Mouse (Mus musculus) embryo, embryonic 10.5 days (tissue): Measurements from ENCODE around the gene Fam216a.
A peak's percentile ranks its signal among the peaks of the same experiment; 100 is the strongest.

ENCODE experiments used
- DNase-seq: peaks from one replicate; pipeline ENCODE4 v3.0.0-alpha.2; 2015; ENCODE audit warnings: low spot score

Fam216a gene

DNA sequence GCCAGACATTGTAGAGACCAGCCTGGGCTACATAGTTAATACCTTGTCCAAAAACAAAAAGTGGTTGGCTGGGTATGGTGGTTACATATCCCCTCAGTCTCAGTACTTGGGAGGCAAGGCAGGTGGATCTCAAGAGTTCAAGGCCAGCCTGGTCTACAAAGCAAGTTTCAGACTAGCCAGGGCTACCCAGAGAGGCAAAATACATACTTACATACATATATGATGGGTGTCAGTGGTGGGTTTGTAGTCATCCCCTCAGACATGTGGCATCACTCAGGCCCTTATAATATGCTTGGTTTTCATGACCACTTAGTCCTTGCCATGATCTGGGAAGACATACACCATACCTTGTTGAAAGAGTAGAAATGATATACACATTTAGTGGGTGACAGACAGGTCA is 18.5 kb upstream of the Fam216a start:
- DNase-seq = no peak

DNA sequence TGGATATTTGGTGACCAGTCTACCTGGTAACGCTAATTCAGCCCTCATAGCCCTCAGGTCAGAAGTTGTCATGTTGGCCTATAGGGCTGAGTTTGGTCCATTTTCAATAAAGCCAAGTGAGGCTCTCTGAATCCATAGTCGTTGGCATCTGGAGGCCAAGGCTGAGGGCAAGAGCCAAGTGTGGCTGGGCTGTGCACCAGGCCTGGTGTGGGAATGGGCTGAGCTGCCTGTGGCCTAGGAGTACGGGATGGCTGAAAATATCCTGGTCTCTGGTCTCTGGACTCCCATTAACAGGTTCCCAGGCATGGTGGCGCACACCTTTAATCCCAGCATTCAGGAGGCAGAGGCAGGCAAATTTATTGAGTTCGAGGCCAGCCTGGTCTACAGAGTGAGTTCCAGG is 17.8 kb upstream of the Fam216a start:
- no peak for DNase-seq

DNA sequence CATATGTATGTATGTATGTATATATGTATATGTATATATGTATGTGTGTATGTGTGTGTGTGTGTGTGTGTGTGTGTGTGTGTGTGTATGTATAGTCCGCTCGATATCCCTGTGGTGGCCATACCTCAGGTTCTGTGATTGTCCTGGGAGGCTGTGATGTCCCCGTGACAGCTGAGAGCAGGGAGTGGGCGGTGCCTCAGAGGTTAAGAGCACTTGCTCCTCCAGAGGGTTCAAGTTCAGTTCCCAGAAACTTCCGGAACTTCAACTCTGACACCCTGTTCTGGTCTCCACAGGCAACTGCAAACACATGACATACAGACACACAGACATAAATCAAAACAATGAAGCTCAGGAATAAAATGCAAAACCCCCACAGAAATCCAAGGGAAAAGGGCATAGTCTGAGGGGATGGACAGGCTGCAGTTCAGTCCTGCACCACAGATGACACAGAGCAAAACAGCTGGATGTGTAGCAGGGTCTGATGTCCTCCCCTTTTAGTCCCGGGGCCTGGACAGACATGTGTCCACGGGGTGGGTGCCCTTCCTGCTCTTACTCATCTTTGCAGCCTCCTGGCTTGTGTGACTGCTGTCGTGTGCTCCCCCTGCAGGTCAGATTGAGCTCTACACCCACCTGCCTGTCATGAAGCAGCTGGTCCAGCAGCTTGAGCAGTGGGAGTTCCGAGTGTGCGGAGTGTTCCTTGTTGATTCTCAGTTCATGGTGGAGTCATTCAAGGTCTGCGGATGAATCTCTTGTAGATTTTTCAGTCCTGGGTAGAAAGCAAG is 7.4 kb upstream of the Fam216a start:
- DNase-seq = peak; percentile 85

DNA sequence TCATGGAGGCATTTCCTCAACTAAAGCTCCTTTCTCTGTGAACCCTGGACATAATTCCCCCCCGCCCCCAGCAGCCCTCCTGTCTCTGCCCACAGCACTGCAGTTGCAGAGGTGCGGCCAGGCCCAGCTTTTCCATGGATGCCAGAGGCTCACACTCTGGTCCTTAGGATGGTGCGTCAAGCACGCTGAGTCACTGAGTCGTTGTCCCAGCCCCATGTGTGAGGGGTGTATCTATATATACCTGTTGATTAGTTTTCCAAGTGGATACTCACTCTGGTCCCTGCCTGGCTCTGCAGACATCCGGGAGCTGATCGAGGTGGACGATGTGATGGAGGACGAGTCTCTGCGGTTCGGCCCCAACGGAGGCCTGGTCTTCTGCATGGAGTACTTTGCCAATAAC is 6.0 kb upstream of the Fam216a start:
- DNase-seq = no peak

DNA sequence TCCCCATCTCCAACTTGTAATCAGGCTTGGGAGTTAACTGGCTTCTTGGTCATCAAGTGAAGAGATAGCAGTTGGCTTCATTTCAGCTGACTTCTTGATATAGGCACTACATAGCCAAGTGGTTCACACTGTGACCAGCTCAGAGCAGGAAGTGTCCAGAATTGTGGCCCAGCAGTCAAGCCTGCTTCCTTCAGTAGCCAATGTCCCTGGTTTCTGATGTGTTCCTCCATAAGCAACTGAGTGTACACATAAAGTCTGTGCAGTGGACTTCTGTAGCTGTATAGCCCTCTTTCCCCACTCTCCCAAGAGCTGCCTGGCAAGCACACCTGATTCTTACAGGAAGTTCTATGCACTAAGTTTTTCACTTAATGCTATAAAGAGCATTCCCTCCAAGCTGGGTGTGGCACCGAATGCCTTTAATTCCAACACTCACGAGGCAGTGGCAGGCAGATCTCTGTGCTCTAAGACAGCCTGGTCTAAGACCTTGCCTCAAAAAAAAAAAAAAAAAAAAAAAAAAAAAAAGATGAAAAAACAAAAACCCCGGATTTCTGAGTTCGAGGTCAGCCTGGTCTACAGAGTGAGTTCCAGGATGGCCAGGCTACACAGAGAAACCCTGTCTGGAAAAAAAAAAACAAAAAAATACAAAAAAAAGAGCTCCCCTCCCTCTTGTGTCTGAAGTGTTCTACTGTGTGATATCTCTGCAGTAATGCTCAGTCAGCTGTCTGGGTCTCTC is 5.1 kb upstream of the Fam216a start:
- no peak for DNase-seq

DNA sequence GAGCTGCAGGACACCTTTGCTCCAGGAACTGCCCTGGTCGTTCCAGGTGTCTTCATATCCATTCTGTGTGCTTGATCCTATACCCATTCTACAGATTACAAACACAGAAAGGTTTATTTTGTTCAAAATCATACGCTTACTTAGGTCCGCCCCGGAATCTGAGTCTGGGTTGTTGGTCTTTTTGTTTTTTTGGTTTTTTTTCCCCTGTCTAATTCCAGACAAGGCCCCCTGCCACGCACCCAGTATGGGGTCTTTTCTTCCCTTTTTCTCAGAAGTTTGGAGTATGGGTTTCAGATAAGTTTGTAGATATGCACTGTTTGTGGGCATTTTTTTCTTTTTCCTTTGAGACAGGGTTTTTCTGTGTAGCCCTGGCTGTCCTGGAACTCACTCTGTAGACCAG is 714 bp upstream of the Fam216a start:
- DNase-seq = no peak

DNA sequence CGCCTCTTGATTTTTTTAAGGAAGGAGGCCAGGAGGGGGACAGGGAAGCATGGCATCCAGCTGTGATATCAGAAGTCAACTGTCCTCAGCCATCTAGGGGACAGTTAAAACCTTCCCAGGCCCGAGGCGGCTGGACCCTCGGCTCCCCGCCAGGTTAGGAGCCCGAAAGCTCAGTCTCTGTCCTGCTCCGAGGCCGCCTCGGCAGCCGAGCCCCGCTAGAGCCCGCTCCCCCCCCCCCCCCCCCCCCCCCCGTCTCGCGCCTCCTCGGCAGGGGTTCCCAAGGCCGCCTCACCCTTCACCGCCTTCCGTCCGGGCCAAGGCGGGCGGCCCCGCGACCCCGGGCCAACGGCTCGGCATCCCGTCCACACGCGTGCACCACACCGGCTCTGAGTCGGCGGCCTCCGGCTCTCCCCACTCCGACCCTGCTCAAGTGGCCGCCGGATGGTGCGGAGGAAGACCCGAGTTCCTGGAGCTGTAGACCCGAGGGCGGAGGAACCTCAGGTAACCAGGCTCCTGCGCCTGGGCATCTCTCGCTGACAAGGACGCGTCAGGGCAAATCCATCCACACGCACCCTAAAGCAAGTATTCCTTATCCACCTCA is 473 bp downstream of the Fam216a start, which contains the start of gene Gpn3:
Gpn3 (plus strand) TSS at position 286 of the 601 bp plus-strand sequence.
- DNase-seq = peak; percentile 52

DNA sequence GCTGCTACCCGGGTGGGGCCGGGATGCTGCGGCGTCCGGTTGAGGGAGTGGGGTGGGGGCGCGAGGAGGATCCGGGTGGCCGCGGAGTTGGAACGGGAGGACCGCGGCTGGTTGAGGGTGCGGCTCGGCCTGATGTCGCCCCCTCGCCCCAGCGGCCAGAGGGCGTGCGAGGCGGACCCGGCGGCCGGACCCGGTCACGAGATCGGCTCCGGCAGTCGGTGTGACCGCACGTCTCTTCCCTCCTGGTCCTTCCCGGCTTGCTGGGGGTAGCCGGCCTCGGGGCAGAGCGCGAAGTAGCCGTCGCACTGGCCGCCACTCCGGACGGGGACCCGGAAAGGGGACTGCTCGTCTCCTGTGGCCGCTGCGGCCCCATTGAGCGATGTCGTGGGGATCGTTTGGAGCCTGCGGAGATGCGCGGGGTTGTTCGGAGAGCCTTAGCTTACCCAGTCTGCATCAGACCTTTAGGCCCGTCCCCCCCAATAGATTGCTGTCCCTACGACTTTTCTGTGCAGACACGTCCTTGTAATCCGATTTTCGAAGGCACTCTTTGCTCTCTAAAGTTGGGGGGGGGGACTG is 17.6 kb downstream of the Fam216a start:
- no peak for DNase-seq

DNA sequence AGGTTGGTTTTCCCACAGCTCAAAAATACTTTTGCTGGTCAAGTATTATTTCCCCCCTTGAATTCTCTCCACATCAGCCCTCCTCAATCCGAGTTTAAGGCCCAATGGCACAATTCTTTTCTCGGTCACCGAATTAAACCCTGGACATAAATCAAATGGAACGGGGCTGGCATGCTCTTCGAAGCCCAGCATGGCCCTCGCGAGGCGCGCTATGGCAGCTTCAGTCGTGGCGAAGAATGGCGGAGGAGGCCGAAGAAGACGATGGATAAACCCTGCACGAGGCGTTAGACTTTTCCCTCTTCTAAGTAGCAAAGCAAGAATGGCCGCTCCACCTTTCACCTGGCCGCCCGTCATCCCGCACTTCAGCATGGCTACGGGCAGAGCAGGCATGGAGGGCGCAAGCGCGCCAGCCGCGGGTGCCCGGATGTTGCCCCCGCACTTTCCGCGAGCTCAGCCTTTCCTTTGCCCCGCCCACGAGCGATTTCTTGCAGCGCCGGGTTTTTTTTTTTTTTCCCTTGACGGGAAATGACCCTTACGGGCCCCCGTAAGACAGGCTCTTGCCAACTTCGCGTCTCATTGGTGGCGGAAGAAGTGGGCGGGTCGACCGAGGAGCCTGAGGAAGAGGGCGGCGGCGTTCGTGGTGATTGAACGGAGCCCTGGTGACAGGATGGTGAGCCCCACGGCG is 18.2 kb downstream of the Fam216a start, which contains the start of the genes Rad9b and Vps29:
Rad9b (minus strand) TSS at position 427 of the 685 bp plus-strand sequence.
Vps29 (plus strand) TSS at position 563 of the 685 bp plus-strand sequence.
- peak; percentile 100 for DNase-seq

DNA sequence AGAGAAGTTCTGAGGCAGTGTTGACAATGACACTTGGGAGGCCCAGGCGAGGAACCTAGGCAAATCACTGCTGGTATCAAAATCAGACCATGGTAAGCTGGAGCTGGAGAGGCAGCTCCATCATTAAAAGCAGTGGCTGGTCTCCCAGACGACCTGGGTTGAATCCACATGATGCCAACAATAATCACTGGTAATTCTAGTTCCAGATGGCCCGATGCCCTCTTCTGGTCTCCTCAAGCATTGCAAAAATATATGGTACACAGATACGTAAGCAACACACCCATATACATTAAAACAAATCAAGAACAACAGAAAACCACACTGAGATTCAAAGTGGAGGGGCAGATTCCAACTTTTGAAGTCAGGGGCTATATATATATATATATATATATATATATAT is 26.4 kb downstream of the Fam216a start:
- no peak for DNase-seq

DNA sequence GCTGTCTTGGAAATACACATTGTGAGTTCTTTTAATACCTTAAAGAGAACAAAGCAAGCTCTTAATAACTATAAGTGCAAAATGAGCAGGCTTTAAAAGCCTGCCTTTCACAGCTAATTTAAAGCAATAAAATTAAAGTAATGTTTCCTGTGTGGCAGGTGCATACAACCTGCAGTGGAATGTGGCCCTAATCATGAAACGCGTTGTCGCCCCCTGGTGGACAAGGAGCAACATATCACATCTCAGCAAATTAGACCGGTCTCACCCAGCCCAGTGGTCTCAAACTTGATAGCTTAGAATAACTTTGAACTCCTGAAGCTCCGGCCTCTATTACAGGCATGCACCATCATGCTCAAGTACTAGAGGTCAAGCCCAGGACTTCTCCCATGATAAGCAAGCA is 27.9 kb downstream of the Fam216a start:
- peak; percentile 88 for DNase-seq

DNA sequence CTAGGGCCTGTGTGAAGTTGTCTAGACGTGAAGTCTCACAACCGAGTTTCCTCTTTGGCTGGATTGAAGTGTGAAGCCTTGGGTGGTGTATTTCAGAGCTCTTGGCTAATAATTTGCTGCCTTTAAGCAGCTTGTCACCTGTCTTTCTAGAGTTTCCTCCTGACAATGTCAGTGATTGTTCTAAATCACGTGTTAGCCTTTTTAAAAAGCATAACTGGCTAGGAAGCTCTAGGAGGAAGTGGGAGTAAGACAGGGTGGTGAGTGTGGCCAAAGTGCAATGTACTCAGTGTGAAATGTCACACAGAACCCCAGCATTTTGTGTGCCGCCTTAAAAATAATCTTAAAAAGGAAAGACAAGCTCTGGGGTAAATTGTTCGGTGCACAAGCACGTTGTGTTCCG is 28.4 kb downstream of the Fam216a start:
- DNase-seq = no peak

DNA sequence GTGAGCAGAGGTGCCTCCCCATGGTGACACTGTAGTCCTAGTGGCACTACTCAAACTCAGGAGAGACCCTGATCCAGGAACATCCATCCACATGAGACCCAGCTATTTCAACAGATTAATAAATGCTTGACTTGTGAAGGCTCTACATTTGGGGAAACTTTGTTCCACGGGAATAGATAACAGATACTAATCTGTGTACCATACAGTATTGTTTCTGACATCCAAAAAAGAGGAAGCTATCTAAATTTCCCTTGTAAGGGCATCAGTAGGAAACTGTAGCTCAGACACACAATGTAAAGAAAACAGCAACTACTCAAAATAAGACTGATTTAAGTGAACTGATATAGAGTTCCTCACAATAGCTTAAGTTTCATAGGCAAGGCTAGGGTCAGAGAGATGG is 29.3 kb downstream of the Fam216a start:
- no peak for DNase-seq

DNA sequence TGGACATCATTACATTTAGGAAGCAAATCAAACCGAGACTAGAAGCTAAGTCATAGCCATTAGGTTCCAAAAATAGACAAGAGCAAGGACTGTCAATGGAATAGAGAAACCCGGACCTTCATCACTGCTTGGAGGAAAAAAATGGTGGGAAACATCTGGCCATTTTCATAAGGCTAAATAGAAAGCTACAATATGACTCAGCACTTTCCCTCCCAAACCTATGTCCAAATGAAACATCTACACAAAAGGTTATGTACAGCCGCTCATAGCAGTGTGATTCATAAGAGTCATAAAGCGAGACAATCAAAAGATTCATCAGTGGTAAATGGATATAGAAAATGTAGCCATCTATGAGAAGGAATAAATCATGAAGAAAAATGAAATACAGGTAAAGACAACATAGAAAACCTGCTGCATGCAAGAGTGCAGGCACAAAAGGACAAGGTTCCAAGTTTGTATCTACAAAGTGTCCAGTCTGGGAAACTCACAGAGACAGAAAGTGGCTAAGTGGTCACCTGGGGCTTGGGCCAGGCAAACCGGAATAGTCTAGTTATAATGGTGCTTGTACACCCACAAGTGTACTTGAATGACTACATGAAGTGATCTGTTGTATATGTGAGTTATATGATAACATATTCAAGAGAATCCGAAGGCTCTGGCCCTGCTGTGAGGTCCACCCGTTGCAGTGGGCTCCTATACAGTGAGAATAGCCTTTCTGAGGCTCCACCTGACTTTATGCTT is 35.4 kb downstream of the Fam216a start:
- no peak for DNase-seq

DNA sequence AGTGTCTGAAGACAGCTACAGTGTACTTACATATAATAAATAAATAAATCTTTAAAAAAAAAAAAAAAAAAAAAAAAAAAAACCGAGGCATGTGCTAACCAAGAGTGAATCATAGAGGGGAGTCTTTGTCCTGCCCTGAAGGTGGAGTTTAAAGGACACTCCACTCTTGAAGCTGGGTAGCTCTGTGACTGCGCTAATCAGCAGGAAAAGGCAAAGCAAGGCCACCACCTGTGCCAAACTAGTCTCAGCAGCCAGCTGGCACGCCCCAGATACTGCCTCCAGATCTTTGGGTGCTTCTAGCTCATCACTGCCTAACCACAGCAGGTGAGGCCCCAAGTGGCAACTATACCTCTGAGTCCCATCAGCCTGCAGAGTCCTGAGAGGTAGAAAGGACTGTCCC is 37.5 kb downstream of the Fam216a start:
- DNase-seq = no peak

DNA sequence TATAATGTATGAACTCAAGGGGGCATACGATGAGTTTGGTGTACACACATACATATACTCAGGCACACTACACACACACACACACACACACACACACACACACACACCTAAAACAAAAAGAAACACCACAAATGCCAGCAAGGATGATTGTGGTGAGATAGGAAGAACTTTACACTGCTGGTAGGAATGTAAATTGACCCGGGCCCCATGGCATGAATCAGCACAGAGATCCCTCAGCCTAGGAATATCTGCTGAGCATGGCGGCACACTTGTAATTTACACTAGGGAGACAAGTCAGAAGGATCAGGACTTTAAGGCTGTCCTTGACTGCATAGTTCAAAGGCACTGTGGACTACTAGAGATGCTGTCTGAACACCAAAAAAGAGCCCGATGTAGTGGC is 41.9 kb downstream of the Fam216a start:
- DNase-seq = no peak

DNA sequence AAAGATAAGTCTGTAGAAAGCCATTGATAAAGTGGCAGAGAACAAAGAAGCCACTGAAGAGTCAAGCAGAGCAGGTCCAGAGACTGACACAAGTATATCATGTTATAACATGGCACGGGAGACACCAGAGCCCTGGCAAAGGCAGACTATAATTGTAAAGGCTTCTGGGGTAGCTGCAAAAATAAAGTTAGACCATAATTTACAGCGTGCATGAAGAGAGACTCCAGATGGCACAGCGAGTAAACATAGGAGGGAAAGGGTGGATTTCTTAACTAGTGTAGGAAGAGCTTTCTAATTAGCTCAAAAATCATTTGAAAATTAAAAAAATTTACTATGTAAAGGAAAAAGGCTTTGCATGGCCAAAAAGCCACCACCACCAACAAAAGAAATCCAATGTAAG is 44.9 kb downstream of the Fam216a start:
- no peak for DNase-seq

DNA sequence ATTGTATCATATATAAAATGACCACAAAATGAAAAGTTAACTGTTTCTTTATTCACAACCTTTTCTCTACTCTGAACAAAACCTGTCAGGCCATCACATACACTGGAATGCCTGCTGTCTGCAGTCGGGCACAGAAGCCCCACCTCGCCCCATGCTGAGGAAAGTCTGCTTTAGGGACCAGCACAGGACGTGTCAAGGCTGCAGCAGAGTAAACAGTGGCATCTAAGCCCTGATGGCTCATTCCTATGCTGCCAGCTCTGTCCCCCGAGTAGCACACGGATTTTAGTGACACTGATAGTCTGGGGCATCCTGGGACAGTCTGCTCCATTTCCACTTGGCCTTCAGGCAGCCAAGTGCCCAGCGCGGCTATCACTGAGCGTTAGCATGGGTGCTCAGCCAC is 46.7 kb downstream of the Fam216a start:
- no peak for DNase-seq

DNA sequence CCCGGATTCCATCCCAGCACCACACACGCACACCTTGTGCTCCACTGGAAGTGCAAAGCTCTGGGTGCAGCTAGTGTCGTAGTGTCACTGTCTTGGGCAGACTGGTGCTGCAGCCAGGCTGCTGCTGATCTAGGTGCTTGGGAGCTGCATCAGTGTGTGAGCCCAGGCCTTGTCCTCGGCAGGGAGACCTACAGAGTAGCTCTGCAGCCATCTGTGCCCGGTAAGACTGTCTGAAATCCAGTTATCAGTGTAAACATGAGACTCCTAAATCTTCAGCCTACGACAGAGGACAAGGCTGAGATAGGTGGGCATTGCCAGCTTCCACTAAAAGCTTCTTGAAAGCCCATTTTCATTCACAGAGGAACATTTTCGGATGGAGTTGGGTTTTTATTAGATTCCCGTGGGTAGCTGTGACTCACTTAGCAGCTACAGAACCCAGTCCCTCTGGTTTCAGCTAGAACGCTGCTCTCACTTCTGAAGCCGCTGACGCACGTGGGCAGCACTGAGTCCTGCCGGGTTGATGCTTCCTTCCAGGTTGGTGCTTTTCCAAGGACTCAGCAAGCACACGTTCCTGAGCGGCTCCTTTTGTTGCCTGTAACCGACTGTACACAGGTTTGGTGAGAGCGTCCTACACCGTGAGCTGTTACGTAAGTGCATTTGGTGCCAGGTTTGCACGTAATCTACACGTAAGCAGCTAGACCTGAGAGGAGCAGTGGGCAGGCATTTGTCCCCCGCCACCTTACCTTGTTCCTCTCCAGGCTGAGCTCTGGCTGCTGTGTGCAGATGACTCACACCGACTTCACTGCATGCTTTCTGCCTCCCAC is 47.3 kb downstream of the Fam216a start:
- no peak for DNase-seq

DNA sequence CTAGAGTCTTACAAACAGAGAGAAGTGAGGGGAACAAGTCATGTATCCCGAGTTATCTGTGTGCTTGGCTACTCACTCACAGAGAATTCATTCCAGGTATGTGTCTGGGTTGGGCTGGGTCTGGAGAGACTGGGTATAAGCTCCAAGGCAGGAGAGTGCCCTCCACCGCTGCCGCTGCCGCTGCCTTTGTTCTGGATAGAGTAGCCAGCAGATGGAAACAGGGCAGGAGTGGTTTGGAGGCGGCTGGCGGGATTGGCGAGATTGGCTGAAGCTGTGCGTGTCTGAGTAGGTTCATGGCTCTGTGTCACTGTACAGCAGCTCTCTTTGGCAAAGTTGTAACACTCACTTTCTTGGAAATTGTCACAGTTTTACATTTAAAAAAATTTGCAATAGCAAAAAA is 48.6 kb downstream of the Fam216a start:
- DNase-seq = peak; percentile 21
